Comparison of ENCODE assay signal across 7 mouse cellular contexts in genomic region chr4:145514637-145515036, GRCm38 (mm10). TPM values are rescaled to one million over a fixed set of nuclear protein-coding genes. Genes with fewer than 3 reads are reported as not detected.
"Had no signal": no experiment of that assay in that cellular context is flagged by ENCODE, and none has a peak within 500 bp of the region (broad histone marks: within the 10 kb centered on the region; RNA-seq: fewer than 3 reads in every experiment).

No protein-coding gene starts in this region.

RNA-seq across cellular contexts. Expression of gene Zfp990, which starts 4.1 kb away (rescaled TPM):
- polyA plus RNA-seq: lung, embryonic 16.5 days; midbrain, embryonic 10.5 days; midbrain, embryonic 12.5 days; midbrain, embryonic 14.5 days; neural tube, embryonic 13.5 days; small intestine, adult 2 months; stomach, embryonic 14.5 days had no signal
